Mouse (Mus musculus) lung, embryonic 16.5 days (tissue): ENCODE data around the gene Prkab1. TPM values are rescaled to one million over a fixed set of nuclear protein-coding genes. Genes with fewer than 3 reads are reported as not detected.
A peak's percentile ranks its signal among the peaks of the same experiment; 100 is the strongest.

Experiments used
- ATAC-seq: fragments of 200-750 bp; cut with Nextera tagmentation; 2 replicates; pipeline ENCODE4 v1.8.0; 2017; ENCODE audit warnings: low read depth, mild to moderate bottlenecking, moderate library complexity
- H3K27ac ChIP-seq: fragments of 300-500 bp; sonication (generic); 2 replicates; pipeline ENCODE4 v1.5.1; 2014; ENCODE audit warnings: mild to moderate bottlenecking, control low read depth, low read length
- H3K27me3 ChIP-seq: fragments of 300-500 bp; sonication (generic); 2 replicates; pipeline ENCODE4 v1.6.1; 2014; ENCODE audit warnings: low read depth, low read length, mixed read lengths; ENCODE audit not compliant: control insufficient read depth, insufficient read depth
- H3K36me3 ChIP-seq: fragments of 300-500 bp; sonication (generic); 2 replicates; pipeline ENCODE4 v1.6.1; 2014; ENCODE audit warnings: low read length; ENCODE audit not compliant: control insufficient read depth, insufficient read depth
- H3K4me1 ChIP-seq: fragments of 300-500 bp; sonication (generic); replicated peaks from 2 replicates; pipeline ENCODE4 v1.6.1; 2014; ENCODE audit warnings: low read length, mixed read lengths; ENCODE audit not compliant: control insufficient read depth, insufficient read depth
- H3K4me2 ChIP-seq: fragments of 300-500 bp; sonication (generic); 2 replicates; pipeline ENCODE4 v1.6.1; 2014; ENCODE audit warnings: low read depth, low read length, control low read depth
- H3K4me3 ChIP-seq: fragments of 300-500 bp; sonication (generic); 2 replicates; pipeline ENCODE4 v1.5.1; 2014; ENCODE audit warnings: mild to moderate bottlenecking, low read length, control low read depth
- H3K9ac ChIP-seq: fragments of 300-500 bp; sonication (generic); 2 replicates; pipeline ENCODE4 v1.6.1; 2014; ENCODE audit warnings: low read length, control low read depth
- H3K9me3 ChIP-seq: fragments of 300-500 bp; sonication (generic); 2 replicates; pipeline ENCODE4 v1.6.1; 2016; ENCODE audit warnings: low read length; ENCODE audit not compliant: control insufficient read depth
- WGBS: fragments of 180-500 bp; shearing (Covaris S2); extraction: QIAGEN DNeasy Blood & Tissue Kit; methylation state at CpG from one replicate; pipeline ENCODE4 v1.1.7; 2014; 5-methylcytosine and 5-hydroxymethylcytosine counted together
- polyA plus RNA-seq: library from polyadenylated mRNA; unstranded; fragments of >200 nt; fragmentation: Nextera tagmentation; extraction: Ambion mirVana; gene quantifications from 2 replicates; pipeline ENCODE4 v1.2.1, GENCODE M21; 2015

Gene Prkab1
- polyA plus RNA-seq, 1 experiment from 2014 or later, result 80.2 TPM

- peak overlapping the region; percentile 79 for H3K27ac ChIP-seq
- H3K9me3 ChIP-seq, result no peaks in the 10 kb centered on the region
- H3K27me3 ChIP-seq, result no peaks in the 10 kb centered on the region
- WGBS, result 62% methylated on average over 5 of the region's 5 CpGs
- peaks cover 6% of the 10 kb centered on the region; the same call in 1 of the 2 replicates for H3K36me3 ChIP-seq
- H3K4me3 ChIP-seq, result no peak overlapping the region
- ATAC-seq, result peak; percentile 32; the same call in 1 of the 2 replicates
- H3K4me1 ChIP-seq, result no peaks in the 10 kb centered on the region; the same call in 1 of the 2 replicates
- no peak overlapping the region for H3K9ac ChIP-seq
- H3K4me2 ChIP-seq, result no peak overlapping the region
Measured at GRCm38 (mm10) chr5:115978255-115978654, 46.1 kb downstream of the Prkab1 start.

DNA sequence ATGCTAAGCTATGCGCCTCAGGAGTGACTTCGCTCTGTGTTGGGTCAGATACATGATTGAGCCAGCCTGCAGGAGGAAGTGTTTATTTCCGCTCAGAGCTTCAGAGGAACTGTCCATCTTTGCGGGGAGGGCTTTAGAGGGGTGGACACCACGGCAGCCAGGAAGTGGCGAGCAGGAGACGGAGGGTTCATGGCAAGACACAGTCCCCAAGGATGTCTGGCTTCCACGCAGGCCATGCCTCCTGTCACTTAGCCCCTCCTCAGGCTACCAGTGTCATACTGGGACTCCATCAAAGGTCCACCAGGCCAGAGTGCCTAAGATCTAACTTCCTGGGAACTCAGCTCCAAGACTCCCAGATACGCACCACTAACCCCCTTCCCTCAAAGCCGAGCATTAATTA lies 46.6 kb downstream of the Prkab1 start:
- Histone ChIP-seq H3K36me3 (peaks cover 6% of the 10 kb centered on the region; the same call in 1 of the 2 replicates), H3K4me2 (0 out of 2 replicates have a peak overlapping the region, but pooled peaks have one; percentile 1), H3K27ac (peak overlapping the region; percentile 79), H3K9me3 (no peaks in the 10 kb centered on the region), H3K4me3 (no peak overlapping the region), H3K27me3 (no peaks in the 10 kb centered on the region), H3K9ac (no peak overlapping the region), H3K4me1 (no peaks in the 10 kb centered on the region; the same call in 1 of the 2 replicates)
- 44% methylated on average over 10 of the region's 10 CpGs for WGBS
- ATAC-seq, result peak; percentile 73

DNA sequence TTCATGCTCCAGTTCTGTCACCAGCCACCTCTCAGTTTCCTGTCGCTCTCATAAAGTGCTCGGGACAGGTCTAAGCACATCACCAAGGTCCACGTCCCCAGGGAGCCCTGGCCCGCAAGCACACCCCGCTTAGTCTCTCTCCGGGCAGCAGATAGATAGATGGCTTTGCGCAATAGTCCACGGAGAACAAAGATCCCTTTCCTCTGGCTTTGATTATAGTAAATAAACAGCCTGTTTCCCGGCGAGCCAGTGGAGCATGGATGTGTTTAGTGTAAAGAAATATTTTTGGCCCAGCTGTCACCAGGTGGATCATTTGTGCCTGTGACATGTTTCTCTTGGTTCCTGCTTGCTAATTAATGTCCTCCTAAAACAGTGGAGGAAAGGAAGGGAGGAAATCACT lies 47.0 kb downstream of the Prkab1 start:
- no peaks in the 10 kb centered on the region; the same call in 1 of the 2 replicates for H3K4me1 ChIP-seq
- H3K9ac ChIP-seq, result no peak overlapping the region
- H3K4me3 ChIP-seq, result peak overlapping the region; percentile 13; the same call in 1 of the 2 replicates
- no peaks in the 10 kb centered on the region for H3K27me3 ChIP-seq
- peak; percentile 61 for ATAC-seq
- H3K36me3 ChIP-seq, result peaks cover 6% of the 10 kb centered on the region; the same call in 1 of the 2 replicates
- WGBS, result 41% methylated on average over 10 of the region's 10 CpGs
- peak overlapping the region; percentile 79 for H3K27ac ChIP-seq
- H3K9me3 ChIP-seq, result no peaks in the 10 kb centered on the region
- H3K4me2 ChIP-seq, result 0 out of 2 replicates have a peak overlapping the region, but pooled peaks have one; percentile 1

DNA sequence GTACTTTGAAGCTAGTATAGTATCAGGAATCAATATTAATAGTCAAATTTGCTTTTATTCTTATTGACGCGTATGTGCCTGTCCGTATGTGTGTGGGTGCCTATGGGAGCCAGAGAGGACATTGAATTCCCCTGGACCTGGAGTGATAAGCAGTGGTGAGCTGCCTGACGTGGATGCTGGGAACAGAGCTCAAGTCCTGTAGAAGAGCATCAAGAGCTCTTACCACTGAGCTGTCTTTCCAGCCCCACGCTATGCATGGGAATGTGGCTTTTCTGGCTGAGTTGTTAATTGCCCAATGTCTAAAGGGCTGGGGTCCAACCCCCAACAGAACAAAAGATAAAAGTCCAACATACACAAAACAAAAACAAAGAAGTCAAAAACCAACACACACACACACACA lies 47.9 kb downstream of the Prkab1 start:
- no peak for ATAC-seq
- Histone ChIP-seq H3K9ac (no peak overlapping the region), H3K27ac (peak overlapping the region; percentile 79), H3K4me2 (no peak overlapping the region), H3K27me3 (no peaks in the 10 kb centered on the region), H3K4me3 (no peak overlapping the region), H3K4me1 (no peaks in the 10 kb centered on the region; the same call in 1 of the 2 replicates), H3K9me3 (no peaks in the 10 kb centered on the region), H3K36me3 (peaks cover 2% of the 10 kb centered on the region; the same call in 1 of the 2 replicates)
- WGBS, result 85% methylated on average over 5 of the region's 5 CpGs

DNA sequence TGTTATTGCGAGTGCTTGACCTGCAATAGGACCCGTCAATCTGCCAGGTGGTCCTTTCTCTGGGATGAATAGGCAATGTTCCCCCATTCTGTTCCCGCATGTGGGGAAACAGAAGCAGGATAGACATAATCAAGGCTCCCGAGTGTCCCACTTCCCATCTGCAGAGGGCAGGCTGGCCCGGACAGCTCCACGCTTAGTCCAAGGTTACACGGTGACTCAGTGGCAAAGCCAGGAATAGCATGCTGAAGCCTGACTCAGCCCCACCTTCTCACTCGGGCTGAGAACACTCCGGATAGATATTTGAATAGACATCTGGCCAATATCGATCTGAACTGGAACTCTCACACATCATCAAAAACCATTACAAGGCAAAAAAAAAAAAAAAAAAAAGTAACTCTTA lies 48.6 kb downstream of the Prkab1 start:
- no peak for ATAC-seq
- Histone ChIP-seq H3K27ac (no peak overlapping the region), H3K4me3 (no peak overlapping the region), H3K36me3 (peaks cover 2% of the 10 kb centered on the region; the same call in 1 of the 2 replicates), H3K9me3 (no peaks in the 10 kb centered on the region), H3K4me1 (no peaks in the 10 kb centered on the region; the same call in 1 of the 2 replicates), H3K27me3 (no peaks in the 10 kb centered on the region), H3K4me2 (no peak overlapping the region), H3K9ac (no peak overlapping the region)
- WGBS, result 78% methylated on average over 10 of the region's 10 CpGs

- H3K36me3 ChIP-seq, result peaks cover 11% of the 10 kb centered on the region
- WGBS, result 64% methylated on average over 15 of the region's 15 CpGs
- peak overlapping the region; percentile 29 for H3K27ac ChIP-seq
Measured at GRCm38 (mm10) chr5:115971236-115971635, 53.1 kb downstream of the Prkab1 start.

More at GRCm38 (mm10) chr5:115971236-115971635, 53.1 kb downstream of the Prkab1 start:
- Histone ChIP-seq H3K4me2 (no peak overlapping the region), H3K4me1 (no peaks in the 10 kb centered on the region), H3K27me3 (no peaks in the 10 kb centered on the region), H3K9ac (no peak overlapping the region), H3K9me3 (no peaks in the 10 kb centered on the region), H3K4me3 (no peak overlapping the region)
- peak; percentile 54 for ATAC-seq

Other genes starting within 250 kb of the Prkab1 start
- 46.0 and 50.1 TPM in 2 replicates for gene Cit, start 179.2 kb downstream of the Prkab1 start, polyA plus RNA-seq
- 0.15 and 0.24 TPM in 2 replicates for gene Tmem233, start 58.7 kb upstream of the Prkab1 start, polyA plus RNA-seq